Mouse (Mus musculus) hematopoietic stem cell, adult 5-6 weeks (primary cell): ENCODE measurements around the gene Msh4. TPM values are rescaled to one million over a fixed set of nuclear protein-coding genes. Genes with fewer than 3 reads are reported as not detected.

Source experiments
- ATAC-seq, 2 experiments: fragments of 125-278 bp in 1 of 2; replicated peaks in 1 of 2; 2 replicates each; pipeline ENCODE4 v1.8.0; 2016 to 2017; ENCODE audit warnings: inconsistent platforms in 2 of 2, mild to moderate bottlenecking in 2 of 2, moderate number of reproducible peaks in 2 of 2, low read depth in 1 of 2, moderate TSS enrichment in 1 of 2; ENCODE audit not compliant: low FRiP score in 2 of 2, poor library complexity in 2 of 2, severe bottlenecking in 2 of 2, insufficient read depth in 1 of 2, low TSS enrichment in 1 of 2
- total RNA-seq: library from RNA; stranded (forward); fragments of 172-1452, 232-1000 nt; gene quantifications from 2 replicates; pipeline ENCODE4 v1.2.3, GENCODE M21; 2017

The Msh4 gene
- total RNA-seq, 1 experiment from 2014 or later: 0.20 TPM

- ATAC-seq: no peak
Measured at GRCm38 (mm10) chr3:153913510-153914243, 7.7 kb upstream of the Msh4 start.

- ATAC-seq: peak; percentile 90 to 93
Measured at GRCm38 (mm10) chr3:153912546-153913509, 6.9 kb upstream of the Msh4 start, which contains the start of gene Rabggtb. Rabggtb (minus strand) TSS chr3:153913009.

GRCm38 (mm10) chr3:153911882-153912440, 6.0 kb upstream of the Msh4 start:
- no peak for ATAC-seq

GRCm38 (mm10) chr3:153911197-153911881, 5.4 kb upstream of the Msh4 start:
- ATAC-seq: no peak

GRCm38 (mm10) chr3:153910489-153910888, 4.6 kb upstream of the Msh4 start:
- ATAC-seq: no peak

GRCm38 (mm10) chr3:153908919-153909318, 3.0 kb upstream of the Msh4 start:
- ATAC-seq: no peak

GRCm38 (mm10) chr3:153905251-153906135, 445 bp downstream of the Msh4 start:
- ATAC-seq: no peak

GRCm38 (mm10) chr3:153904586-153904985, 1.4 kb downstream of the Msh4 start:
- peak in 1 of 2 experiments; percentile 68; a peak in 3 of 4 replicates for ATAC-seq

- ATAC-seq: no peak
Measured at GRCm38 (mm10) chr3:153902595-153902994, 3.3 kb downstream of the Msh4 start.

- no peak for ATAC-seq
Measured at GRCm38 (mm10) chr3:153901904-153902303, 4.0 kb downstream of the Msh4 start.

- ATAC-seq: peak; percentile 46 to 52; a peak in 3 of 4 replicates
Measured at GRCm38 (mm10) chr3:153897216-153897615, 8.7 kb downstream of the Msh4 start.

- peak; percentile 91 to 92 for ATAC-seq
Measured at GRCm38 (mm10) chr3:153895454-153895853, 10.5 kb downstream of the Msh4 start.

GRCm38 (mm10) chr3:153889188-153889781, 16.7 kb downstream of the Msh4 start:
- ATAC-seq: peak in 1 of 2 experiments; percentile 27; a peak in 1 of 4 replicates

- ATAC-seq: no peak
Measured at GRCm38 (mm10) chr3:153888141-153888540, 17.8 kb downstream of the Msh4 start.

- ATAC-seq: no peak
Measured at GRCm38 (mm10) chr3:153886296-153886695, 19.6 kb downstream of the Msh4 start.

- no peak for ATAC-seq
Measured at GRCm38 (mm10) chr3:153871396-153871795, 34.5 kb downstream of the Msh4 start.
